Mouse (Mus musculus): ENCODE measurements around the gene Fam110a. TPM values are rescaled to one million over a fixed set of nuclear protein-coding genes. Genes with fewer than 3 reads are reported as not detected.

The Fam110a gene
- total RNA-seq, 2 experiments from 2014 or later: 7.5 to 8.9 TPM

GRCm38 (mm10) chr2:151973595-151974562, 6.1 kb downstream of the Fam110a start:
- DNase-seq (ENCODE audit: low spot score in 2 of 2): no peak

GRCm38 (mm10) chr2:151972880-151973594, 7.0 kb downstream of the Fam110a start:
- DNase-seq (ENCODE audit: low spot score in 2 of 2): no peak
- intact Hi-C loops (cut with DNase I): no loop called here

More at GRCm38 (mm10) chr2:151973595-151974562, 6.1 kb downstream of the Fam110a start:
- intact Hi-C loops (cut with DNase I): no loop called here

GRCm38 (mm10) chr2:151971748-151972147, 8.3 kb downstream of the Fam110a start:
- DNase-seq (ENCODE audit: low spot score in 2 of 2): no peak

GRCm38 (mm10) chr2:151970191-151971172, 9.5 kb downstream of the Fam110a start:
- peak; percentile 58 to 64 for DNase-seq (ENCODE audit: low spot score in 2 of 2)
- intact Hi-C loops (cut with DNase I): no loop called here

More at GRCm38 (mm10) chr2:151971748-151972147, 8.3 kb downstream of the Fam110a start:
- intact Hi-C loops (cut with DNase I): no loop called here

- intact Hi-C loops (cut with DNase I): no loop called here
- no peak for DNase-seq (ENCODE audit: low spot score in 2 of 2)
These were observed 10.6 kb downstream of the Fam110a start for GRCm38 (mm10) chr2:151969396-151969795.

GRCm38 (mm10) chr2:151968986-151969385, 11.0 kb downstream of the Fam110a start:
- no peak for DNase-seq (ENCODE audit: low spot score in 2 of 2)
- intact Hi-C loops (cut with DNase I): no loop called here

GRCm38 (mm10) chr2:151968451-151968850, 11.6 kb downstream of the Fam110a start:
- DNase-seq (ENCODE audit: low spot score in 2 of 2): no peak
- intact Hi-C loops (cut with DNase I): no loop called here

- intact Hi-C loops (cut with DNase I): no loop called here
- no peak for DNase-seq (ENCODE audit: low spot score in 2 of 2)
These were observed 12.2 kb downstream of the Fam110a start for GRCm38 (mm10) chr2:151967792-151968191.

GRCm38 (mm10) chr2:151967176-151967750, 12.8 kb downstream of the Fam110a start:
- intact Hi-C loops (cut with DNase I): no loop called here
- DNase-seq (ENCODE audit: low spot score in 2 of 2): no peak

- intact Hi-C loops (cut with DNase I): no loop called here
- no peak for DNase-seq (ENCODE audit: low spot score in 2 of 2)
These were observed 16.0 kb downstream of the Fam110a start for GRCm38 (mm10) chr2:151964052-151964451.

- DNase-seq (ENCODE audit: low spot score in 2 of 2): no peak
- intact Hi-C loops (cut with DNase I): no loop called here
These were observed 16.7 kb downstream of the Fam110a start for GRCm38 (mm10) chr2:151963319-151963718.

- intact Hi-C loops (cut with DNase I): no loop called here
- DNase-seq (ENCODE audit: low spot score in 2 of 2): peak; percentile 76 to 80
These were observed 17.5 kb downstream of the Fam110a start for GRCm38 (mm10) chr2:151962474-151962873.

- DNase-seq (ENCODE audit: low spot score in 2 of 2): no peak
- intact Hi-C loops (cut with DNase I): no loop called here
These were observed 18.5 kb downstream of the Fam110a start for GRCm38 (mm10) chr2:151961284-151962196.

GRCm38 (mm10) chr2:151959274-151959673, 20.7 kb downstream of the Fam110a start:
- intact Hi-C loops (cut with DNase I): no loop called here
- DNase-seq (ENCODE audit: low spot score in 2 of 2): no peak

- DNase-seq (ENCODE audit: low spot score in 2 of 2): no peak
These were observed 23.4 kb downstream of the Fam110a start for GRCm38 (mm10) chr2:151956500-151957137.

GRCm38 (mm10) chr2:151953665-151954064, 26.4 kb downstream of the Fam110a start:
- intact Hi-C loops (cut with DNase I): no loop called here
- DNase-seq (ENCODE audit: low spot score in 2 of 2): no peak

More at GRCm38 (mm10) chr2:151956500-151957137, 23.4 kb downstream of the Fam110a start:
- intact Hi-C loops (cut with DNase I): no loop called here

- intact Hi-C loops (cut with DNase I): no loop called here
- DNase-seq (ENCODE audit: low spot score in 2 of 2): no peak
These were observed 30.8 kb downstream of the Fam110a start for GRCm38 (mm10) chr2:151949082-151949774.
